8 mouse cellular contexts compared by ENCODE assay signal in the genomic region with DNA sequence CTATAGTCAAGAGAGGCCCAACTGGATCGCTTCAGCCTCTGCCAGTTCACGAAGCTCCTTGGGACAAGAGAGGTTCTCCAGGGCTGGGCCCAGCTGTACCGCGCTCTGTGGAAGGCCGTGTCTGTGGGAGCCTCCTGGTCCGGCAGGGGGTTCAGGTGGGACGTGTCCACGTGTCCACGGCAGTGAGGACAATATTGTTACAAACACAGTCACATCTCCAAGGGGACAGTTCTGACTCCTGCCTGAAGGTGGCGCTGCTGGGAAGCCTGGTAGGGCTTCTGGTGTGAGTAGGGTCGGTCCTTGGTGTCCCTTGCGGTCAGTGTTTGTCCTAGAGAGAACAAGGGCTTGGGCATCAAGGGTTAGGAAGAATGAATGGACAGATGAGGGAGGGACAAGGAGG. TPM values are rescaled to one million over a fixed set of nuclear protein-coding genes. Genes with fewer than 3 reads are reported as not detected.
DNase-seq lines count a peak whose midpoint lies in the region.

No protein-coding gene starts in this region.

- peak; percentile 14 to 21 for DNase-seq in adrenal gland, postnatal 36 days
- no peak for DNase-seq in adrenal gland, adult 8-10 months
- peak; percentile 58 to 62 for DNase-seq in kidney, postnatal 4 days
- no peak for DNase-seq in kidney, adult 11 months
- peak; percentile 22 for DNase-seq in adipocyte (ENCODE audit: low spot score)
- peak; percentile 51 for DNase-seq in retina, postnatal 1 day
- no peak for DNase-seq in right cerebral cortex, adult 18-20 months
- DNase-seq in left cerebral cortex, postnatal 14 days (ENCODE audit: low spot score in 2 of 2) = no peak

- intact Hi-C loops in left cerebral cortex, postnatal 14 days (cut with DNase I) = loop anchor here (5.0 to 10.0 kb wide), 2 partner anchors 212 to 414 kb away; a partner anchor contains a TSS

RNA-seq across cellular contexts. Expression of a gene that starts 33.9 kb away (rescaled TPM):
- total RNA-seq in adrenal gland, postnatal 36 days (2021) = 10 to 100 TPM; 44.4 to 59.1 TPM
- total RNA-seq in adrenal gland, adult 8-10 months (2022) = 10 to 100 TPM; 46.0 to 93.0 (median 63.1) TPM
- 10 to 100 TPM; 36.4 to 43.8 TPM for total RNA-seq in left cerebral cortex, postnatal 14 days (2021)

Comparison
In these comparisons a context has a peak if more than half of its experiments do, and no peak if none do; other contexts are left out.
1. DNase-seq: peak in adrenal gland, postnatal 36 days (2 of 2), kidney, postnatal 4 days (2 of 2), adipocyte (single experiment) and retina, postnatal 1 day (single experiment); none in adrenal gland, adult 8-10 months (single experiment), kidney, adult 11 months (single experiment), right cerebral cortex, adult 18-20 months (single experiment) and left cerebral cortex, postnatal 14 days (0 of 2).